Mouse (Mus musculus) lung, postnatal 0 days (tissue): Measurements from ENCODE around the gene Gm20388.

ENCODE experiments used
- CTCF ChIP-seq: IDR thresholded peaks from 2 replicates; pipeline ENCODE4 v1.5.1; 2016; ENCODE audit warnings: antibody characterized with exemption, mild to moderate bottlenecking
- EP300 ChIP-seq: IDR thresholded peaks from 2 replicates; pipeline ENCODE4 v1.6.1; 2016; ENCODE audit warnings: antibody characterized with exemption, mild to moderate bottlenecking, control low read depth

DNA sequence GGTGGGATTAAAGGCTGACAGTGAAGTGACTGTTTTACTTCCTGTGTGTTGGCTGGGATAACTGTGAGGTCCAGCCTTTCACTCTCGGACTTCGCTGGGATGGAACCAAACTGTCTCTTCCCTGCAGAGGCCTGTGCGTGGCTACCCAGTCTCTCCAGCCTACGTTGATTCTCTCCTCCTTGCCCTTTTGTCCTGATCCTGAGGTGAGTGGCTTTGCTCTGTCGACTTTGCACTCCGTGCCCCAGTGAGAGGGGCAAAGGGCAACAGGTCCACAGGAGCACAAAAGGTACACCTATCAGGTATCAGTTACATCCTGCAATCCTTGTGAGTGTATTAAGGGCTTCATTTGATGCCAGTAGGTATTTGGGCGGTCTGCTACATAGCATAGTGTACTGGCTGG is 3512.8 kb downstream of the Gm20388 start, which contains the start of gene Def8:
- TF ChIP-seq EP300 = no peak
- no peak for TF ChIP-seq CTCF
